Mouse (Mus musculus) liver, embryonic 14.5 days (tissue): ENCODE results near the gene 1700034J05Rik.

ENCODE experiments used
- CTCF ChIP-seq: IDR thresholded peaks from 2 replicates; pipeline ENCODE4 v1.5.1; 2016; ENCODE audit warnings: antibody characterized with exemption, low read depth, control low read depth
- EP300 ChIP-seq: IDR thresholded peaks from 2 replicates; pipeline ENCODE4 v1.6.1; 2016; ENCODE audit warnings: antibody characterized with exemption, low read depth

- TF ChIP-seq EP300 (no peak), CTCF (no peak)
These were observed 35.9 kb downstream of the 1700034J05Rik start for GRCm38 (mm10) chr6:146918341-146918740.
